Mouse (Mus musculus) olfactory bulb, adult 2 months (tissue): Measurements from ENCODE around the gene Epn2.
A peak's percentile ranks its signal among the peaks of the same experiment; 100 is the strongest.

Source experiments
- CTCF ChIP-seq: fragments of 200-500 bp; IDR thresholded peaks from 2 replicates; pipeline ENCODE4 v1.5.1; 2012; ENCODE audit warnings: low read depth, mild to moderate bottlenecking, low read length, moderate library complexity; ENCODE audit not compliant: insufficient read depth
- POLR2A ChIP-seq: fragments of 200-500 bp; IDR thresholded peaks from 2 replicates; pipeline ENCODE4 v1.6.1; 2012; ENCODE audit warnings: mild to moderate bottlenecking, low read depth, low read length, moderate library complexity; ENCODE audit not compliant: insufficient read depth

DNA sequence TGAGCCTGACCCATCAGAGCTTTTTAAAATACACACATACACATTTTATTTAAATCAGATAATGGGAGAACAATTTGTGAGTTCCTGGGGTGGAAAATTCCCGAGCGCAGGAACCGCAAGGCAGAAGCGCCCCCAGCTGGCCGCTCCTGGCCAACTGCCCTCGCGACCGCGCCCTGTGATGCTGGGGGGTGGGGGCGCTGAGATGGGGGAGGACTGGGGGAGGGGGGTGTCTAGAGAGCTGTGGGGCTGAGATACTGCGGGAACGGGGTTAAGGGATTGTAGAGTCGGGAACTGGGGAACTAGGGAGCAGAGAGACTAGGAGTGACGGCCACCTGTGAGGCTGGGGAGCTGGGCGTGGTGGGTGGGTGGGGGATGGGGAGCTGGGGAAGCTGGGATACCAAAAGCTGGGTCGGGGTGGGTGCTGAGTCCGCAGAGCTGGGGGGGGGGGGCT lies 40.3 kb upstream of the Epn2 start:
- no peak for TF ChIP-seq POLR2A
- peak; percentile 56 for TF ChIP-seq CTCF
